Mouse (Mus musculus): ENCODE measurements around the gene Taf4.

The Taf4 gene

GRCm38 (mm10) chr2:179976628-179977343, at the start of gene Taf4:
Gene Taf4, minus strand, starts transcription at chr2:179976646.
- peak; percentile 82 to 86 for DNase-seq (ENCODE audit: low spot score in 2 of 2)

- DNase-seq (ENCODE audit: low spot score in 2 of 2): no peak
Observed at GRCm38 (mm10) chr2:180025861-180026200, 49.4 kb upstream of the Taf4 start.

GRCm38 (mm10) chr2:180025135-180025860, 48.9 kb upstream of the Taf4 start:
- peak in 1 of 2 experiments; percentile 48 for DNase-seq (ENCODE audit: low spot score in 2 of 2)

- DNase-seq (ENCODE audit: low spot score in 2 of 2): peak; percentile 97 to 99
Observed at GRCm38 (mm10) chr2:180024401-180025098, 48.1 kb upstream of the Taf4 start, which contains the start of gene Lsm14b. Gene Lsm14b, plus strand, starts transcription at chr2:180024987.

GRCm38 (mm10) chr2:180022751-180023150, 46.3 kb upstream of the Taf4 start:
- DNase-seq (ENCODE audit: low spot score in 2 of 2): no peak

- DNase-seq (ENCODE audit: low spot score in 2 of 2): no peak
Observed at GRCm38 (mm10) chr2:180020919-180021318, 44.5 kb upstream of the Taf4 start.

- DNase-seq (ENCODE audit: low spot score in 2 of 2): no peak
Observed at GRCm38 (mm10) chr2:180020091-180020661, 43.7 kb upstream of the Taf4 start.

- DNase-seq (ENCODE audit: low spot score in 2 of 2): no peak
Observed at GRCm38 (mm10) chr2:180018573-180018972, 42.1 kb upstream of the Taf4 start.

GRCm38 (mm10) chr2:180017632-180018031, 41.2 kb upstream of the Taf4 start:
- DNase-seq (ENCODE audit: low spot score in 2 of 2): no peak

- no peak for DNase-seq (ENCODE audit: low spot score in 2 of 2)
Observed at GRCm38 (mm10) chr2:180013686-180014085, 37.2 kb upstream of the Taf4 start.

- no peak for DNase-seq (ENCODE audit: low spot score in 2 of 2)
Observed at GRCm38 (mm10) chr2:180011370-180011769, 34.9 kb upstream of the Taf4 start.

- no peak for DNase-seq (ENCODE audit: low spot score in 2 of 2)
Observed at GRCm38 (mm10) chr2:180010686-180011085, 34.2 kb upstream of the Taf4 start.

- no peak for DNase-seq (ENCODE audit: low spot score in 2 of 2)
Observed at GRCm38 (mm10) chr2:180006352-180007017, 30.0 kb upstream of the Taf4 start.

GRCm38 (mm10) chr2:180005656-180006351, 29.4 kb upstream of the Taf4 start:
- no peak for DNase-seq (ENCODE audit: low spot score in 2 of 2)

- no peak for DNase-seq (ENCODE audit: low spot score in 2 of 2)
Observed at GRCm38 (mm10) chr2:180001635-180002034, 25.2 kb upstream of the Taf4 start.

GRCm38 (mm10) chr2:179998431-179998830, 22.0 kb upstream of the Taf4 start:
- no peak for DNase-seq (ENCODE audit: low spot score in 2 of 2)

GRCm38 (mm10) chr2:179993071-179993470, 16.6 kb upstream of the Taf4 start:
- no peak for DNase-seq (ENCODE audit: low spot score in 2 of 2)

- no peak for DNase-seq (ENCODE audit: low spot score in 2 of 2)
Observed at GRCm38 (mm10) chr2:179989098-179989497, 12.7 kb upstream of the Taf4 start.

- no peak for DNase-seq (ENCODE audit: low spot score in 2 of 2)
Observed at GRCm38 (mm10) chr2:179986437-179987022, 10.1 kb upstream of the Taf4 start.

- no peak for DNase-seq (ENCODE audit: low spot score in 2 of 2)
Observed at GRCm38 (mm10) chr2:179985695-179986094, 9.2 kb upstream of the Taf4 start.

GRCm38 (mm10) chr2:179984830-179985229, 8.4 kb upstream of the Taf4 start:
- DNase-seq (ENCODE audit: low spot score in 2 of 2): no peak

All from frontal cortex, postnatal 14 days (tissue).